Mouse (Mus musculus): ENCODE results near the gene Srrm2. TPM values are rescaled to one million over a fixed set of nuclear protein-coding genes. Genes with fewer than 3 reads are reported as not detected.
A peak's percentile ranks its signal among the peaks of the same experiment; 100 is the strongest.

Srrm2 gene
- polyA plus RNA-seq, 2 experiments, result 107 to 136 TPM

DNA sequence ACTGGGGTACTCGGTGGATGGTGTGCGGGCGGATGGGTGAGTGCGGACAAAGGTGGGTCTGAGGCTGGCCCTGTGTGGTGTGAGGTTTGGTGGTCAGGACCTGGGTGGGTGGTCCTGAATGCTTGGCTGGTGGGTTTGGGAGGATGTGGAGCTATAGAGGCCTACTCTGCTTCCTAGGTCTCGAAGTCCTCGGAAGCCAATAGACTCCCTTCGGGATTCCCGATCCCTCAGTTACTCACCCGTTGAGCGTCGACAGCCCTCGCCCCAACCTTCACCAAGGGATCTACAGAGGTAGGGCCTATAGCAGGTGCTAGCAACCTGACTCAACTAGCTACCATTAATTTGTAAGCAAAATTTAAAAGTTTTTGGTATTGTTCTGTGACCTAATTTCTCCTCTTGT is 33.3 kb downstream of the Srrm2 start:
- no peaks in the 10 kb centered on the region for H3K27me3 ChIP-seq (ENCODE audit: control insufficient read depth, insufficient read depth, low read length)
- ATAC-seq (ENCODE audit: insufficient read depth), result no peak
- H3K9ac ChIP-seq (replicated peaks), result no peak overlapping the region
- 90% methylated on average over 12 of the region's 12 CpGs for WGBS (ENCODE audit: insufficient replicate concordance)
- DNase-seq (ENCODE audit: low read depth in 3 of 3, low spot score in 3 of 3), result no peak
- peaks cover 7 to 9% of the 10 kb centered on the region in 2 experiments for H3K4me1 ChIP-seq (replicated peaks; ENCODE audit: control insufficient read depth in 2 of 2, insufficient read depth in 2 of 2, low read length in 1 of 2)
- H3K27ac ChIP-seq, result no peak overlapping the region
- TF ChIP-seq EP300 (IDR thresholded peaks at IDR 0.05; ENCODE audit: low read depth) (no peak), CTCF (IDR thresholded peaks at IDR 0.05; ENCODE audit: low read depth) (no peak)
- no peak overlapping the region for H3K4me3 ChIP-seq (ENCODE audit: insufficient read depth in 1 of 2, low read depth in 2 of 2, low read length in 2 of 2)
- no peak overlapping the region for H3K4me2 ChIP-seq (ENCODE audit: low read depth)
- peaks cover 79% of the 10 kb centered on the region for H3K36me3 ChIP-seq (replicated peaks; ENCODE audit: control insufficient read depth, insufficient read depth, low read depth)
- H3K9me3 ChIP-seq (ENCODE audit: control insufficient read depth, low read length), result peaks cover 10% of the 10 kb centered on the region

DNA sequence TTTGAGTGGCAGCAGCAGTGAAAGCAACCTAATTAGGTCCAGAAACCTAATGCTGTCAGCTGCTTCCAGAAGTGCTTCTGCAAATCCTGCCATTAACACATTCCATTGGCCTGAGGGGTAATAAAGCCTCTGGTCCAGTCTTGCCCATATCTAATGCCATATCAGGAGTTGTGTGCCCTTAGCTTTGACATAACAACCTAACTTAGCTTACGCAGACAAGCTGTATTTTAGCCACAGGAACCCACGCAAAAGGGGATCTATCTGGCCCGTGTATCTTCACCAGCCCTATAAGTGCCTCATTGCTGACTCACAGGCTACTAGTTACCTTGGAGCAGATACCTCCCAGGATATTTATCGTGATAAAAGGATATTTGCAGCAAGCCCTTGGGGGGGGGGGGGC is 35.3 kb downstream of the Srrm2 start:
- TF ChIP-seq CTCF (IDR thresholded peaks at IDR 0.05; ENCODE audit: low read depth) (no peak), EP300 (IDR thresholded peaks at IDR 0.05; ENCODE audit: low read depth) (no peak)
- Histone ChIP-seq H3K4me3 (ENCODE audit: insufficient read depth in 1 of 2, low read depth in 2 of 2, low read length in 2 of 2) (no peak overlapping the region), H3K27ac (no peak overlapping the region), H3K36me3 (replicated peaks; ENCODE audit: control insufficient read depth, insufficient read depth, low read depth) (peaks cover 59% of the 10 kb centered on the region), H3K4me1 (replicated peaks; ENCODE audit: control insufficient read depth in 2 of 2, insufficient read depth in 2 of 2, low read length in 1 of 2) (peaks cover 13 to 15% of the 10 kb centered on the region in 2 experiments), H3K4me2 (ENCODE audit: low read depth) (no peak overlapping the region), H3K9ac (replicated peaks) (no peak overlapping the region), H3K9me3 (ENCODE audit: control insufficient read depth, low read length) (no peaks in the 10 kb centered on the region; the same call in 1 of the 2 replicates), H3K27me3 (ENCODE audit: control insufficient read depth, insufficient read depth, low read length) (no peaks in the 10 kb centered on the region; the same call in 1 of the 2 replicates)
- ATAC-seq (ENCODE audit: insufficient read depth), result no peak
- 74% methylated on average over 4 of the region's 4 CpGs for WGBS (ENCODE audit: insufficient replicate concordance)
- DNase-seq (ENCODE audit: low read depth in 3 of 3, low spot score in 3 of 3), result no peak

DNA sequence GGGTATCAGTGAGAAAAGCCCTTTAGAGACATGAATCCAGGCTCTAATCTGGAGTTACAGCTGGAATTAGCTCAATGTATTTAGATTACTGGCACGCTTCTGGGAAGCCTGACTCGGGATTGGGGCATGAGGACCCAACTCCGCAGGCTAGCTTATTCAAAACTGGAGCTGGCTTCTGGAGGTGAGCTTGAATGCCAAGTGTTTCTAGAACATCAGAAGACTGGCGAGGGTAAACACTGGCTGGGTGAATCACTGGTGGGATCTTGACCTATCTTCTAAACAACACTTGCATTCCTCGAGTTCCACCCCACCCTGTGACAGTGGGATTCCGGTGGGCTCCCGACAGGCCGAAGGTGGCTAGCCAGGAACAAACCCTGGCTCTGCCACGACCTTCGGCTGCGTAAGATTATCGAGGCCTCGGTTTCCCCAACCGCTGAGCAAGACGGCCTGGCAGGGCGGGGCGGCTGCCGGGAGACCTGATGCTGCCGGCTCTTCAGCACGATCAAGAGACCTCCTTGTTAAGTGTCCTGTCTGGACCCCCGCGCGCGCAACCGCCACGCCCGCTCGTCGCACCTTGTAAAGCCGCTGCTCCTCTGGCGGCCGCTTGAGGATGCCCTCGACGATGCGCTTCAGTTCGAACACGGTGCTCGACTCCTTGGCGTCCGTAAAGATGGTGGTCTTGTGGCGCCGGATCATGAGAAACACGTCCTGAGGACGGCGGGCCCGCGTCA is 38.1 kb downstream of the Srrm2 start:
- Histone ChIP-seq H3K9ac (replicated peaks) (peak overlapping the region; percentile 90), H3K4me3 (ENCODE audit: insufficient read depth in 1 of 2, low read depth in 2 of 2, low read length in 2 of 2) (peak overlapping the region; percentile 83 to 87), H3K9me3 (ENCODE audit: control insufficient read depth, low read length) (no peaks in the 10 kb centered on the region; the same call in 1 of the 2 replicates), H3K4me2 (ENCODE audit: low read depth) (peak overlapping the region; percentile 97), H3K4me1 (replicated peaks; ENCODE audit: control insufficient read depth in 2 of 2, insufficient read depth in 2 of 2, low read length in 1 of 2) (peaks cover 13 to 15% of the 10 kb centered on the region in 2 experiments), H3K27me3 (ENCODE audit: control insufficient read depth, insufficient read depth, low read length) (peaks cover 2% of the 10 kb centered on the region; the same call in 1 of the 2 replicates), H3K27ac (peak overlapping the region; percentile 64), H3K36me3 (replicated peaks; ENCODE audit: control insufficient read depth, insufficient read depth, low read depth) (peaks cover 32% of the 10 kb centered on the region)
- DNase-seq (ENCODE audit: low read depth in 3 of 3, low spot score in 3 of 3) (peak in 2 of 3 experiments; percentile 25 to 37), ATAC-seq (ENCODE audit: insufficient read depth) (peak; percentile 72)
- TF ChIP-seq CTCF (IDR thresholded peaks at IDR 0.05; ENCODE audit: low read depth), result peak; percentile 41
- TF ChIP-seq EP300 (IDR thresholded peaks at IDR 0.05; ENCODE audit: low read depth), result no peak
- under 1% methylated on average over 47 of the region's 47 CpGs for WGBS (ENCODE audit: insufficient replicate concordance)

DNA sequence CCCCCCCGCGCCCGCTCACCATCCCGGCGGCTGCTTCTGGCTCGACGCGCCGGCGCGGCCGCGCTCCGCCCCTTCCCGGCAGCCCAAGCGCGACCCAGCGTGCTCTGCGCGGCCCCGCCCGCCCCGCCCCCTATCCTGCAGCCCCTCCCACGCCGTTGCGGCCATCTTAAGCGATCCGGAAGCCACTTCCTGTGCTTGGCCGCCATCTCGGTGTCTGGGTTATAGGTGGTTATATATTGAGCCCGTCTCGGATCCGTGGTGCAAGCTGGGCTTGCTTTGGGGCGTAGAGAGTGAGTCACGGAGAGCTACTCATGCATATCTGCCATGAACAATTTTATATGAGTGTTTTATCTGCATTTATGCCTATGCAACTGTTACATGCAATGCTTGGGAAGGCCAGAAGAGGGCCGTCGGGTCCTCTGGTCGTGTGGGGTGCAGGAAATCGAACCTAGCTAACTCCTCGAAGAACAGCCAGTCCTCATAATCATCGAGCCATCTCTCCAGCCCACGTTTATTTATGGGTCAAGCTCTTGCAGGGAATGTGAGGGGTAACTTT is 38.8 kb downstream of the Srrm2 start, which contains the start of gene Elob:
Gene Elob, minus strand, starts transcription at position 73 of the 556 bp plus-strand sequence.
- Histone ChIP-seq H3K27ac (peak within 1 kb of the TSS; percentile 71), H3K4me2 (ENCODE audit: low read depth) (peak within 1 kb of the TSS; percentile 97), H3K9me3 (ENCODE audit: control insufficient read depth, low read length) (no peaks in the 10 kb centered on the region; the same call in 1 of the 2 replicates), H3K9ac (replicated peaks) (peak within 1 kb of the TSS; percentile 90), H3K4me3 (ENCODE audit: insufficient read depth in 1 of 2, low read depth in 2 of 2, low read length in 2 of 2) (peak within 1 kb of the TSS; percentile 83 to 96), H3K4me1 (replicated peaks; ENCODE audit: control insufficient read depth in 2 of 2, insufficient read depth in 2 of 2, low read length in 1 of 2) (peaks cover 13 to 15% of the 10 kb centered on the region in 2 experiments), H3K36me3 (replicated peaks; ENCODE audit: control insufficient read depth, insufficient read depth, low read depth) (peaks cover 25% of the 10 kb centered on the region), H3K27me3 (ENCODE audit: control insufficient read depth, insufficient read depth, low read length) (peaks cover 2% of the 10 kb centered on the region; the same call in 1 of the 2 replicates)
- WGBS (ENCODE audit: insufficient replicate concordance), result 1% methylated on average over 39 of the region's 42 CpGs
- peak; percentile 92 for ATAC-seq (ENCODE audit: insufficient read depth)
- peak; percentile 68 to 80 (median 76) for DNase-seq (ENCODE audit: low read depth in 3 of 3, low spot score in 3 of 3)
- TF ChIP-seq CTCF (IDR thresholded peaks at IDR 0.05; ENCODE audit: low read depth) (peak; percentile 83), EP300 (IDR thresholded peaks at IDR 0.05; ENCODE audit: low read depth) (no peak)

DNA sequence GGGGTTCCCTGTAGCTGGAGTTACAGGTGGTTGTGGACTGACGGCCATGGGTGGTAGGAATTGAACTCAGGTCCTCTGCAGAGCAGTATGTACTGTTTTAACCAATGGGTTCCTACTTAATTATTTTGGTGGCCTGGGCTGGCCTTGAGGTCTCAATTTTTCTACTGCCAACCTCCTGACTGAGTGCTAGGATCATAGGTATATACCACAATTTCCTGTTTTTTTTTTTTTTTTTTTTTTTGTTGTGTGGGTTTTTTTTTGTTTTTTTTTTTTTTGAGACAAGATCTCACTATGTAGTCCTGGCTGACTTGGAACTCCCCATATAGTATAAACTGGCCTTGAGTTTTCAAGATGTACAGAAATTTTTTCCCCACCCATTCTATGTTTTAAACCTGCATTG is 40.9 kb downstream of the Srrm2 start:
- ATAC-seq (ENCODE audit: insufficient read depth), result no peak
- WGBS (ENCODE audit: insufficient replicate concordance), result 81% methylated on average over 1 of the region's 1 CpGs

More for the DNA sequence above, 40.9 kb downstream of the Srrm2 start:
- H3K27ac ChIP-seq, result no peak overlapping the region
- peaks cover 6% of the 10 kb centered on the region for H3K36me3 ChIP-seq (replicated peaks; ENCODE audit: control insufficient read depth, insufficient read depth, low read depth)
- H3K27me3 ChIP-seq (ENCODE audit: control insufficient read depth, insufficient read depth, low read length), result peaks cover 2% of the 10 kb centered on the region; the same call in 1 of the 2 replicates
- no peak overlapping the region for H3K4me3 ChIP-seq (ENCODE audit: insufficient read depth in 1 of 2, low read depth in 2 of 2, low read length in 2 of 2)
- H3K9me3 ChIP-seq (ENCODE audit: control insufficient read depth, low read length), result no peaks in the 10 kb centered on the region; the same call in 1 of the 2 replicates
- TF ChIP-seq CTCF (IDR thresholded peaks at IDR 0.05; ENCODE audit: low read depth), result no peak
- no peak for TF ChIP-seq EP300 (IDR thresholded peaks at IDR 0.05; ENCODE audit: low read depth)
- no peak overlapping the region for H3K4me2 ChIP-seq (ENCODE audit: low read depth)
- DNase-seq (ENCODE audit: low read depth in 3 of 3, low spot score in 3 of 3), result no peak
- H3K9ac ChIP-seq (replicated peaks), result no peak overlapping the region
- peaks cover 13 to 15% of the 10 kb centered on the region in 2 experiments for H3K4me1 ChIP-seq (replicated peaks; ENCODE audit: control insufficient read depth in 2 of 2, insufficient read depth in 2 of 2, low read length in 1 of 2)

Measured in liver, embryonic 14.5 days (tissue).